Mouse (Mus musculus): Measurements from ENCODE around the gene Cd59b.

Gene Cd59b

GRCm38 (mm10) chr2:104069704-104070185, at the start of gene Cd59b:
Cd59b (plus strand) TSS chr2:104069849.
- peak; percentile 38 for DNase-seq

- no peak for DNase-seq
Observed at GRCm38 (mm10) chr2:104023096-104023495, 46.6 kb upstream of the Cd59b start.

GRCm38 (mm10) chr2:104024656-104025055, 45.0 kb upstream of the Cd59b start:
- DNase-seq: no peak

- DNase-seq: peak; percentile 92
Observed at GRCm38 (mm10) chr2:104027458-104028138, 42.1 kb upstream of the Cd59b start, which contains the start of gene Fbxo3. Fbxo3 (plus strand) TSS chr2:104027721.

GRCm38 (mm10) chr2:104028139-104028723, 41.4 kb upstream of the Cd59b start, which contains the start of gene 4931422A03Rik:
4931422A03Rik (minus strand) TSS chr2:104028361.
- DNase-seq: no peak

- no peak for DNase-seq
Observed at GRCm38 (mm10) chr2:104029074-104029473, 40.6 kb upstream of the Cd59b start.

GRCm38 (mm10) chr2:104030381-104030780, 39.3 kb upstream of the Cd59b start:
- no peak for DNase-seq

GRCm38 (mm10) chr2:104032056-104032455, 37.6 kb upstream of the Cd59b start:
- DNase-seq: no peak

- DNase-seq: peak; percentile 41
Observed at GRCm38 (mm10) chr2:104034832-104035472, 34.7 kb upstream of the Cd59b start.

- no peak for DNase-seq
Observed at GRCm38 (mm10) chr2:104035595-104035994, 34.1 kb upstream of the Cd59b start.

- no peak for DNase-seq
Observed at GRCm38 (mm10) chr2:104036316-104036715, 33.3 kb upstream of the Cd59b start.

GRCm38 (mm10) chr2:104038236-104038635, 31.4 kb upstream of the Cd59b start:
- no peak for DNase-seq

GRCm38 (mm10) chr2:104041632-104042031, 28.0 kb upstream of the Cd59b start:
- no peak for DNase-seq

- no peak for DNase-seq
Observed at GRCm38 (mm10) chr2:104042766-104043165, 26.9 kb upstream of the Cd59b start.

GRCm38 (mm10) chr2:104043624-104044478, 25.8 kb upstream of the Cd59b start:
- DNase-seq: no peak

- DNase-seq: no peak
Observed at GRCm38 (mm10) chr2:104044479-104045080, 25.1 kb upstream of the Cd59b start.

GRCm38 (mm10) chr2:104058381-104058780, 11.3 kb upstream of the Cd59b start:
- no peak for DNase-seq

GRCm38 (mm10) chr2:104058954-104059353, 10.7 kb upstream of the Cd59b start:
- DNase-seq: no peak

- DNase-seq: no peak
Observed at GRCm38 (mm10) chr2:104059786-104060185, 9.9 kb upstream of the Cd59b start.

- no peak for DNase-seq
Observed at GRCm38 (mm10) chr2:104060996-104061395, 8.7 kb upstream of the Cd59b start.

- DNase-seq: no peak
Observed at GRCm38 (mm10) chr2:104062665-104063064, 7.0 kb upstream of the Cd59b start.

- no peak for DNase-seq
Observed at GRCm38 (mm10) chr2:104064152-104064551, 5.5 kb upstream of the Cd59b start.
